Mouse (Mus musculus): ENCODE results near the gene Selenbp2.
"Not testable (repeated sequence)": the region's sequence is repeated elsewhere in the genome, so short reads cannot be mapped to it uniquely, and the experiment has no call there.

Gene Selenbp2

GRCm38 (mm10) chr3:94690616-94691247 is 2.6 kb upstream of the Selenbp2 start:
- no peak for DNase-seq (ENCODE audit: low read depth, low spot score)

GRCm38 (mm10) chr3:94691694-94692093 is 1.7 kb upstream of the Selenbp2 start:
- not testable (repeated sequence) for DNase-seq (ENCODE audit: low read depth, low spot score)

- DNase-seq (ENCODE audit: low read depth, low spot score) = not testable (repeated sequence)
These were observed 518 bp downstream of the Selenbp2 start for GRCm38 (mm10) chr3:94693874-94694273.

GRCm38 (mm10) chr3:94695591-94695990 is 2.2 kb downstream of the Selenbp2 start:
- DNase-seq (ENCODE audit: low read depth, low spot score) = not testable (repeated sequence)

DNA sequence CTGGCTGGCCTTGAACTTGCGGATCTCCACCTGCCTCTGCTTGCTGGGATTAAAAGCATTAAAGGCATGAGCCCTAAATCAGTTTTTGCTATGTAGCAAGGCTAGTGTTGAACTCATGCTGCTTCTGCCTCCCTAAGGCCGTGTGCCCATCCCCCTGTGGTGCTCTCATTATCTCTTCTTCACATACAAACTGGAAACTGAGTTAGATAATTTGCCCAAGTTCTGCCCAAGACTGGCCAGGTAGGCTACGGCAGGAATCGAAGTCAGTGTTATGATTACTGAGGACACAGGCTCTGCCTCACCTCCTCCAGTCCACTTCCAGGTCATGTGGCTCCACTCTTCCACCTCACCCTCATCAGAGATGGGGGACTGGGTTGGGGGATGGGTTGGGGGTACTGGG is 2.9 kb downstream of the Selenbp2 start:
- DNase-seq (ENCODE audit: low read depth, low spot score) = not testable (repeated sequence)

- DNase-seq (ENCODE audit: low read depth, low spot score) = not testable (repeated sequence)
These were observed 8.9 kb downstream of the Selenbp2 start for GRCm38 (mm10) chr3:94702163-94702810.

GRCm38 (mm10) chr3:94702856-94703255 is 9.5 kb downstream of the Selenbp2 start:
- no peak for DNase-seq (ENCODE audit: low read depth, low spot score)

DNA sequence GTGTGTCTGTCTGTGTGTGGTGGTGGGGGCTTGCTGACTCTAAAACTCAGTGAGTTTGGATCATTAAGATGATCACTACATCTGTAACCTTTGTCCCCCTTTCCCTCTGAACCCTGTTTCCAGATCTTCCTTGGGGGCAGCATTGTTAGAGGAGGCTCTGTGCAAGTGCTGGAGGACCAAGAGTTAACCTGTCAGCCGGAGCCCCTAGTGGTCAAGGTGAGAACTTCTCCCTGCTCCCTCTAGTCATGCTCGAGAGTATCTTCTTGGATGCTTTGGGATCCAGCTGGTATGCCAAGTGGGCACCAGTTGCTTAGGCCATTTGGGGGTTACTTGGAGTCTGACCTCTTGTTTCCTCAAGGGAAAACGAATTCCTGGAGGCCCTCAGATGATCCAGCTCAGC is 10.0 kb downstream of the Selenbp2 start:
- not testable (repeated sequence) for DNase-seq (ENCODE audit: low read depth, low spot score)

GRCm38 (mm10) chr3:94710591-94710990 is 17.2 kb downstream of the Selenbp2 start:
- DNase-seq (ENCODE audit: low read depth, low spot score) = not testable (repeated sequence)

DNA sequence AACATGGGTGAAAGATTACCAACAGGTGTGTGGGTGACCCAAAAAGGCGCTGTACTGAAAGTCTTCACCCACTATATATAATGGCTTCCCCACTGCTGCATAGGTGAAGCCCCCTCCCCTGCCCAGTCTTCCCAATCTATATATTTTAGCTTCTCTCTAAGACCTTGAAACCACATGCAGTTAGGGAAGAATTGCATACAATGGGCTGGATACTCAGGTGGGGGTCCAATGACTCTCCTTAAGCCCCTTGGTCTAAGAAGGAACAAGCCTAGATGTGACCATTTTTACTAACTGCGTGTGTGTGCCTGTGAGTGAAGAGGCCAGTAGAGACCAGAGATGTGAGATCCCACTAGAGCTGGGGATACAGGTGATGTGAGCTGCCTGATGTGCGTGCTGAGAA is 20.1 kb downstream of the Selenbp2 start:
- DNase-seq (ENCODE audit: low read depth, low spot score) = not testable (repeated sequence)

- DNase-seq (ENCODE audit: low read depth, low spot score) = not testable (repeated sequence)
These were observed 24.9 kb downstream of the Selenbp2 start for GRCm38 (mm10) chr3:94718253-94718652.

DNA sequence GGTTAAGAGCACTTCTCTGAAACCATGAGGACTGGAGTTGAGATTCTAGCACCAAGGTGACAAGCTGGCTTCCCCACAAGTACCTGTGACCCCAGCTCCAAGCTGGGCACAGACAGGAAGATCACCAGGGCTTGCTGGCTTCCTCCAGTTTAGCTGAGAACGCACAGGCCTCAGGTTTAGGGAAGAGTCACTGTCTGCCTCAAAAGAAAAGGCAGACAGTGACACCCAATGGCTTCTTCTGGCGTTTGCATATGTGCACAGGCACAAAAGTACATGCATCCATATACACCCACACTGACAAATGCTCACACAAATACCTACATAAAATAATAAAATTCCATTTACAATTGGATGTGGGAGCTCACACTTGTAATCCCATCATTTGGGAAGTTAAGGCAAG is 30.3 kb downstream of the Selenbp2 start:
- peak; percentile 68 for DNase-seq (ENCODE audit: low read depth, low spot score)

GRCm38 (mm10) chr3:94745691-94746090 is 52.3 kb downstream of the Selenbp2 start:
- no peak for DNase-seq (ENCODE audit: low read depth, low spot score)
